Mouse (Mus musculus): Measurements from ENCODE around the gene Cers6. TPM values are rescaled to one million over a fixed set of nuclear protein-coding genes. Genes with fewer than 3 reads are reported as not detected.

Cers6 gene
- polyA plus RNA-seq, 1 experiment = 10.3 TPM

DNA sequence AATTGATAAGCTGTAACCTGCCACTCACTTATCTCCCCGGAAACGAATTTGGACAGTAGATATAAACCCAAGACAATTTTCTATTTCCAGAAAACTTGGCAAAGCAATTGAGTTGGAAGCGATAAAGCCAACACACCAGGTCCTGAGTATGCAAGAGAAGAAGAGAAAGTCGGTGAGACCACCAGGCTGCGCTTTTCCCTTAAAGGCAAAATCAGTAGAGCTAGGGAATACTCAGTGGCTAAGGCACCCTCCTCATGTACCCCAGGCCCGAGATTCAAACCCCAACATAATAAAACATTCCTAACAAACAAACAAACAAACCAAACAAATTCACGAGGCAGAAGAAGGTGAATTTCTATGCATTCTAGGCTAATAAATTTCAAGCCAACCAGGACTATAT lies 295.0 kb downstream of the Cers6 start:
- H3K36me3 ChIP-seq (ENCODE audit: control insufficient read depth, insufficient read depth) = no peaks in the 10 kb centered on the region
- H3K79me3 ChIP-seq (ENCODE audit: low read depth) = no peaks in the 10 kb centered on the region
- TF ChIP-seq FOSL1 (IDR thresholded peaks at IDR 0.05; ENCODE audit: insufficient read depth, low read length, poor library complexity, severe bottlenecking) (no peak), MAX (IDR thresholded peaks at IDR 0.05) (no peak), CTCF (IDR thresholded peaks at IDR 0.05; ENCODE audit: control insufficient read depth, insufficient read depth, insufficient read length) (no peak), CEBPB (IDR thresholded peaks at IDR 0.05; ENCODE audit: low read depth) (no peak), USF1 (IDR thresholded peaks at IDR 0.05; ENCODE audit: low read depth) (no peak)
- no peaks in the 10 kb centered on the region for H3K79me2 ChIP-seq (ENCODE audit: control insufficient read depth, insufficient read depth)
- no peaks in the 10 kb centered on the region for H3K27me3 ChIP-seq (ENCODE audit: control insufficient read depth, insufficient read depth, insufficient read length)
- no peak overlapping the region for H3K4me3 ChIP-seq (ENCODE audit: insufficient read depth, poor library complexity, severe bottlenecking)
- no peak overlapping the region for H3ac ChIP-seq (ENCODE audit: control insufficient read depth, insufficient read length, low read depth)

DNA sequence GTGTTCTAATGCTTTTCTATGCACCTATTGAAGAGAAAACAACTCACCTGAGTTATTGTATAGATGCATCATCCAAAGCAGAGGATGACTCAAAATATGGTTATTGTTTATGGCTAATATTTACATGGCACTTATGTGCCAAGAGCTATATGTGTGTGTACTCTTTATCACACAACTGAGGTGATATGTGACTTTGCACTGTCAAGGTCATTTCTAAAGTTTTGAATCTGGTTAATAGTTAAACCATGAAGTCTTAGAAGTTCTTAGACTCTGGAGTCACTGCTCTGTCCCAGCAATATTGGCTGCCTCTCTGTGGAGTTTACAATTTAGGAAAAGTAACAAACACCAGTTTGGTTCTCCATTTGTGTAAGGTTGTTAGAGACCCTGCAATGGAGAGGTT lies 297.7 kb downstream of the Cers6 start:
- TF ChIP-seq CEBPB (IDR thresholded peaks at IDR 0.05; ENCODE audit: low read depth) = no peak
- no peak for TF ChIP-seq MYOD1 (IDR thresholded peaks at IDR 0.05; ENCODE audit: control insufficient read depth, insufficient read length, low read depth)
- TF ChIP-seq CTCF (IDR thresholded peaks at IDR 0.05; ENCODE audit: control insufficient read depth, insufficient read depth, insufficient read length) = no peak
- no peak for TF ChIP-seq FOSL1 (IDR thresholded peaks at IDR 0.05; ENCODE audit: insufficient read depth, low read length, poor library complexity, severe bottlenecking)
- no peak for TF ChIP-seq USF1 (IDR thresholded peaks at IDR 0.05; ENCODE audit: low read depth)
- no peak for TF ChIP-seq MYOG (IDR thresholded peaks at IDR 0.05; ENCODE audit: control insufficient read depth, extremely low read depth, insufficient read length)
- no peak for TF ChIP-seq MAX (IDR thresholded peaks at IDR 0.05)
- H3K27me3 ChIP-seq (ENCODE audit: control insufficient read depth, insufficient read depth, insufficient read length) = no peaks in the 10 kb centered on the region
- no peaks in the 10 kb centered on the region for H3K36me3 ChIP-seq (ENCODE audit: control insufficient read depth, insufficient read depth)
- H3K79me2 ChIP-seq (ENCODE audit: control insufficient read depth, insufficient read depth) = no peaks in the 10 kb centered on the region
- H3K4me3 ChIP-seq (ENCODE audit: insufficient read depth, poor library complexity, severe bottlenecking) = no peak overlapping the region
- no peaks in the 10 kb centered on the region for H3K79me3 ChIP-seq (ENCODE audit: low read depth)
- no peak overlapping the region for H3ac ChIP-seq (ENCODE audit: control insufficient read depth, insufficient read length, low read depth)

Other genes starting within 250 kb of the Cers6 start
- gene 4932414N04Rik, start 205.0 kb upstream of the Cers6 start, polyA plus RNA-seq (2012; fragmentation: generic; extraction: Trizol) = not detected